Mouse (Mus musculus) liver, adult 2 months (tissue): ENCODE measurements around the gene Otos. TPM values are rescaled to one million over a fixed set of nuclear protein-coding genes. Genes with fewer than 3 reads are reported as not detected.

Experiments
- DNase-seq: peaks from one replicate; pipeline ENCODE4 v3.0.0-alpha.2; 2011; ENCODE audit warnings: low read depth, low spot score; ENCODE audit errors: extremely low read depth
- H3K27ac ChIP-seq: fragments of 200-500 bp; replicated peaks from 2 replicates; pipeline ENCODE4 v1.5.1; 2012; ENCODE audit warnings: low read depth, mild to moderate bottlenecking, control low read depth, inconsistent platforms, low read length; ENCODE audit not compliant: insufficient read depth
- H3K27me3 ChIP-seq: fragments of 200-500 bp; 2 replicates; pipeline ENCODE4 v1.6.1; 2012; ENCODE audit warnings: mild to moderate bottlenecking, moderate library complexity, low read length, inconsistent platforms; ENCODE audit not compliant: control insufficient read depth, insufficient read depth
- H3K36me3 ChIP-seq: fragments of 200-500 bp; 2 replicates; pipeline ENCODE4 v1.6.1; 2012; ENCODE audit warnings: low read length, inconsistent platforms; ENCODE audit not compliant: control insufficient read depth, insufficient read depth
- H3K4me1 ChIP-seq: fragments of 200-500 bp; 2 replicates; pipeline ENCODE4 v1.6.1; 2011; ENCODE audit warnings: low read length; ENCODE audit not compliant: control insufficient read depth, insufficient read depth
- H3K4me3 ChIP-seq: fragments of 200-500 bp; 2 replicates; pipeline ENCODE4 v1.5.1; 2011; ENCODE audit warnings: low read depth, mild to moderate bottlenecking, control low read depth, low read length, moderate library complexity; ENCODE audit not compliant: insufficient read depth
- H3K79me2 ChIP-seq: fragments of 200-500 bp; 2 replicates; pipeline ENCODE4 v1.6.1; 2012; ENCODE audit warnings: inconsistent platforms, mild to moderate bottlenecking, low read length, moderate library complexity; ENCODE audit not compliant: control insufficient read depth, insufficient read depth
- H3K9ac ChIP-seq: fragments of 200-500 bp; 2 replicates; pipeline ENCODE4 v1.6.1; 2012; ENCODE audit warnings: low read depth, mild to moderate bottlenecking, control low read depth, inconsistent platforms, low read length
- CTCF ChIP-seq: fragments of 200-500 bp; IDR thresholded peaks from 2 replicates; pipeline ENCODE4 v1.5.1; 2011; ENCODE audit warnings: low read depth, low read length, control low read depth
- POLR2A ChIP-seq: fragments of 200-500 bp; IDR thresholded peaks from 2 replicates; pipeline ENCODE4 v1.6.1; 2011; ENCODE audit warnings: low read length, control low read depth; ENCODE audit not compliant: insufficient read depth; ENCODE audit errors: extremely low read depth
- WGBS: fragments of 180-500 bp; shearing (Covaris S2); methylation state at CpG from one replicate; pipeline ENCODE4 v1.1.7; 2018; 5-methylcytosine and 5-hydroxymethylcytosine counted together
- polyA plus RNA-seq: library from polyadenylated mRNA; depleted of rRNA; stranded (reverse); fragments of >200 nt; gene quantifications from 2 replicates; pipeline ENCODE4 v1.2.3, GENCODE M21; 2012
- total RNA-seq: library from RNA; depleted of rRNA; stranded (reverse); fragments of >200 nt; gene quantifications from 2 replicates; pipeline ENCODE4 v1.2.3, GENCODE M21; 2014

Otos gene
- total and polyA plus RNA-seq, 2 experiments: not detected

DNA sequence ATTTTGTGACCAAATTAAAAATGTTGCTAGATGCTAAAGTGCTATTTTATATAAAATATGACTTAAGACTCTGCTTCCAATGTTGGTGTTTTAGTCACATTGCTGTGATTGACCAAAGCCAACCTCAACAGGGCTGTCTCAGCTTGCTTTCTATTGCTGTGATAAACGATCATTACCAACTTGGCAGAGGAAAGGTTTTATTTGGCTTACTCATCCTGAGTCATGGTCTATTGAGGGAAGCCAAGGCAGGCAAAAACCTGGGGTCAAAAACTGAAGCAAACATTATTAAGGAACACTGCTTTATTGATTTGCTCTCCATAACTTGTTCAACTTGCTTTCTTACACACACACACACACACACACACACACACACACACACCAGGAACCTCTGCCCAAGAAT is 32.6 kb downstream of the Otos start:
- no peaks in the 10 kb centered on the region for H3K79me2 ChIP-seq
- DNase-seq: peak; percentile 5
- 45% methylated on average over 1 of the region's 1 CpGs for WGBS

DNA sequence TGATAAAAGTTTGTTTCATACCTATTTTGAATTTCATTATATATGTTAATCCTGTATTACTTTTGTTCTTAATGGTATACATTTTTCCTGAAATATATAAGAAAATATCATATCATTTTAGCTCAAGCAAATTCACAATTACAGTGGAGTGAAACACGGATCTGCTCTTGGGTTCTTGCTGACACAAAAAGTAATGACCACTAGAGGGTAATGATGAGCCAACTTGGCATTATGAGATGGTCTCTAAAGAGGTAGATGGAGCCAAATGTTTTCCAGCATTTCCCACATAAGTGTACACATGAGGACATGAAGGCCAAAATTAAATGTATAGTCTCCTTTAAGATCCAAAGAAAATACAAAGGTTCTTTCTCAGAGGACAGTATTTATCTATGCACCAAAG is 34.1 kb downstream of the Otos start:
- TF ChIP-seq CTCF (peak; percentile 38; the same call in 1 of the 2 replicates), POLR2A (no peak)
- WGBS: 5% methylated on average over 1 of the region's 1 CpGs
- H3K4me3 ChIP-seq: no peak overlapping the region
- no peaks in the 10 kb centered on the region for H3K79me2 ChIP-seq
- H3K27me3 ChIP-seq: 0 out of 2 replicates have a peak, but pooled peaks cover 2% of the 10 kb centered on the region
- H3K27ac ChIP-seq: no peak overlapping the region
- H3K36me3 ChIP-seq: no peaks in the 10 kb centered on the region
- no peaks in the 10 kb centered on the region for H3K4me1 ChIP-seq
- no peak overlapping the region for H3K9ac ChIP-seq
- DNase-seq: peak; percentile 13

More for the DNA sequence above, 32.6 kb downstream of the Otos start:
- no peaks in the 10 kb centered on the region for H3K36me3 ChIP-seq
- TF ChIP-seq CTCF: no peak
- TF ChIP-seq POLR2A: no peak
- H3K4me1 ChIP-seq: no peaks in the 10 kb centered on the region
- H3K9ac ChIP-seq: no peak overlapping the region
- H3K27me3 ChIP-seq: 0 out of 2 replicates have a peak, but pooled peaks cover 2% of the 10 kb centered on the region
- H3K4me3 ChIP-seq: no peak overlapping the region
- no peak overlapping the region for H3K27ac ChIP-seq

DNA sequence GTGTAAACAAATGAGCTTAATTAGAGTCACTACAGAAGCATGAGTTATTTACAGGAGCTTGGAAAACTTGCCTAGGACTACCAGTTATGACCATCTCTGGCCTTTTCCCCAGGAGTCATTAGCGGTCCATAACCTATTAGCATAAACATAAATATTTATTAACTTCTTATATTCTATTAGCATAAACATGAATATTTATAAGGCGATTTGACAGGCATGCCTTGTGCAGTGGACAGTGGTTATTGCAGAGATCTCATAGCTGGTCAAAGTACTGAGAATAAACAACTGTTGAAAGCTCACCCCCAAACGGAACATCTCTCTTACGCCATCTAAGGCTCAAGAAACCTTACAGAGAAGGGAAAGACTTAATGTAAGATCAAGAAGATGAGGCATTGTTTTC is 35.5 kb downstream of the Otos start:
- 47% methylated on average over 4 of the region's 4 CpGs for WGBS
- H3K79me2 ChIP-seq: no peaks in the 10 kb centered on the region
- H3K36me3 ChIP-seq: no peaks in the 10 kb centered on the region
- DNase-seq: no peak
- H3K27me3 ChIP-seq: 0 out of 2 replicates have a peak, but pooled peaks cover 2% of the 10 kb centered on the region
- no peaks in the 10 kb centered on the region for H3K4me1 ChIP-seq
- no peak for TF ChIP-seq CTCF
- no peak for TF ChIP-seq POLR2A
- no peak overlapping the region for H3K9ac ChIP-seq
- no peak overlapping the region for H3K4me3 ChIP-seq
- H3K27ac ChIP-seq: no peak overlapping the region

DNA sequence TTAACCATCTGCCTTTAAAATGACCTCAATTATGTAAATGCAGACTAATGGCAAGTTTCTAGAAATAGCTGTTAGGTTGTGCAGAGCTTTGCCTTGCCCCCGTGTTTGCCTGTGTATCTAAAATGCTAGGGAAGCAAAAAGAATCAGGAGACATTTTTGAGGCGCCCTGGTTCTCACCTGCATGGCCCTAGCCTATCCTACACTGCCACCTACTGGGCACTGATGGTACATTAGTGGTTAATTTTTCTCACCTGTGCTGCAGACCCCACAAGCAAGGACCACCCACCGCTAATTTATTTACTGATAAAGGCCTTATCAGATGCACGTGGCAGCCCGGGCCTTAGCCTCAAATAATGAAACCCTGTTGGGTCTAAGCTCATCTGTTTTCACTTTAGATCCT is 37.6 kb downstream of the Otos start:
- Histone ChIP-seq H3K4me3 (no peak overlapping the region), H3K79me2 (no peaks in the 10 kb centered on the region), H3K9ac (no peak overlapping the region), H3K36me3 (no peaks in the 10 kb centered on the region), H3K27ac (no peak overlapping the region), H3K27me3 (0 out of 2 replicates have a peak, but pooled peaks cover 2% of the 10 kb centered on the region), H3K4me1 (no peaks in the 10 kb centered on the region)
- 3% methylated on average over 5 of the region's 5 CpGs for WGBS
- peak; percentile 24 for DNase-seq
- TF ChIP-seq POLR2A: no peak
- peak; percentile 70 for TF ChIP-seq CTCF

DNA sequence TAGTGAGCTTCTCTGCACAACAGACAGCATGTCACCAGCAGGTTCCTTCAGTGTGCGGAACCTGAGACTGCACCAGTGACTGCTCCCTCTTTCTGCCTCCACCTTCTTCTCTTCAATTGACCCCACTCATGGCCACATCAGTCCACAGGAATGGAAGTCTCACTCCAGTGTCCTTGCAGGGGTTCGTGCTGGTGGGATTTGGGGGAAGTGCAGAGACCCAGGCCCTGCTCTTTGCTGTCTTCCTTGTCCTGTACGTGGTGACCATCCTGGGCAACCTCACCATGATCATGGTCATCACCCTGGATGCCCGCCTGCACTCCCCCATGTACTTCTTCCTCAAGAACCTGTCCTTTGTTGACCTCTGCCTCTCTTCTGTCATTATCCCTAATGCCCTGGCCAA is 40.9 kb downstream of the Otos start:
- no peak for TF ChIP-seq CTCF
- no peak for TF ChIP-seq POLR2A
- 60% methylated on average over 4 of the region's 4 CpGs for WGBS
- no peak overlapping the region for H3K4me3 ChIP-seq

DNA sequence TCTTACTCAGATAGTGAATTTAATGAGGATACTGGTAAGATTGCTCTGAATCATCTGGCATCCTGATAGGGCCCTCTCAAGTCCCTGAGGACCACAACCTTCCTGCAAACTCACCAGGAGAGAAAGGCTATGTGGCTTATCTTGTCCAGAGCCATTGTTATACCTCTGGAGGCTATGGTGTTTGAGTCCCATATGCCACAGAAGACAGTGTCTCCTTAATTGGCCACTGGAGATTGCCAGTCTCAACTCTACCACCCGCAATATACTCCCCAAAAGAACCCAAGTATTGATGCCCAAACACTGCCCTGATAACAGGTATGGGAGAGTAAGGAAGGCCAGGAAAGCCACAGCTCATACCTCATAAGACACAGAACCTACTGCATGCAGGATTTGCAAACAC is 43.2 kb downstream of the Otos start, which contains the start of gene Olfr1410:
TSS of gene Olfr1410 (plus strand) at position 301 of the 400 bp plus-strand sequence.
- DNase-seq: no peak
- Histone ChIP-seq H3K4me1 (no peaks in the 10 kb centered on the region), H3K27me3 (no peaks in the 10 kb centered on the region), H3K36me3 (no peaks in the 10 kb centered on the region), H3K27ac (no peak within 1 kb of the TSS), H3K9ac (no peak within 1 kb of the TSS), H3K79me2 (no peaks in the 10 kb centered on the region), H3K4me3 (no peak within 1 kb of the TSS)
- 69% methylated on average over 1 of the region's 1 CpGs for WGBS
- TF ChIP-seq POLR2A (no peak), CTCF (no peak)

More for the DNA sequence above, 40.9 kb downstream of the Otos start:
- no peak overlapping the region for H3K27ac ChIP-seq
- H3K9ac ChIP-seq: no peak overlapping the region
- H3K4me1 ChIP-seq: no peaks in the 10 kb centered on the region
- H3K36me3 ChIP-seq: no peaks in the 10 kb centered on the region
- no peaks in the 10 kb centered on the region for H3K79me2 ChIP-seq
- 0 out of 2 replicates have a peak, but pooled peaks cover 2% of the 10 kb centered on the region for H3K27me3 ChIP-seq
- DNase-seq: no peak
